7 mouse cellular contexts compared by ENCODE assay signal in genomic region chr12:28635058-28635534, GRCm38 (mm10). TPM values are rescaled to one million over a fixed set of nuclear protein-coding genes. Genes with fewer than 3 reads are reported as not detected.
A peak's percentile ranks its signal among the peaks of the same experiment; 100 is the strongest.
DNase-seq lines count a peak whose midpoint lies in the region; ATAC-seq and TF ChIP-seq lines count a peak whose summit lies in the region.

No protein-coding gene starts in this region.

- H3K36me3 ChIP-seq in spleen, adult 2 months (ENCODE audit: control insufficient read depth, insufficient read depth, low read length) = peaks cover 34% of the 10 kb centered on the region
- H3K36me3 ChIP-seq in forebrain, embryonic 10.5 days (replicated peaks) = peaks cover 47% of the 10 kb centered on the region
- H3K36me3 ChIP-seq in liver, embryonic 11.5 days (ENCODE audit: control insufficient read depth, insufficient read depth, low read length) = peaks cover 42% of the 10 kb centered on the region
- H3K36me3 ChIP-seq in stomach, postnatal 0 days (ENCODE audit: control insufficient read depth, insufficient read depth, low read length) = peaks cover 33% of the 10 kb centered on the region

- no peak for TF ChIP-seq EP300 in stomach, postnatal 0 days (optimal IDR thresholded peaks at IDR 0.05)

- no peak for TF ChIP-seq CTCF in spleen, adult 2 months (IDR thresholded peaks at IDR 0.05; ENCODE audit: extremely low read depth, insufficient read depth, insufficient read length, insufficient replicate concordance)
- no peak for TF ChIP-seq CTCF in stomach, postnatal 0 days (IDR thresholded peaks at IDR 0.05; ENCODE audit: low read depth)

- TF ChIP-seq POLR2A in spleen, adult 2 months (IDR thresholded peaks at IDR 0.05; ENCODE audit: low read depth, low read length) = no peak

- peak; percentile 19 for ATAC-seq in liver, embryonic 11.5 days (replicated peaks; ENCODE audit: low FRiP score)
- ATAC-seq in stomach, postnatal 0 days (ENCODE audit: low FRiP score, low TSS enrichment) = peak; percentile 0; the same call in 1 of the 2 replicates

- peaks cover 7% of the 10 kb centered on the region; the same call in 1 of the 2 replicates for H3K4me1 ChIP-seq in spleen, adult 2 months (ENCODE audit: control insufficient read depth, insufficient read depth, insufficient read length)
- H3K4me1 ChIP-seq in forebrain, embryonic 10.5 days = peaks cover 22% of the 10 kb centered on the region
- H3K4me1 ChIP-seq in liver, embryonic 11.5 days (replicated peaks; ENCODE audit: control insufficient read depth, insufficient read depth, low read length) = peaks cover 23% of the 10 kb centered on the region
- H3K4me1 ChIP-seq in stomach, postnatal 0 days (replicated peaks; ENCODE audit: control insufficient read depth, insufficient read depth) = peaks cover 5% of the 10 kb centered on the region; the same call in 1 of the 2 replicates

- DNase-seq in spleen, adult 2 months (ENCODE audit: low read depth in 1 of 2, low spot score in 2 of 2) = no peak
- DNase-seq in spleen, adult 12 weeks (ENCODE audit: low spot score) = no peak
- no peak for DNase-seq in forebrain, embryonic 10.5 days (ENCODE audit: extremely low spot score, low spot score)
- DNase-seq in liver, embryonic 11.5 days (ENCODE audit: low spot score) = no peak
- DNase-seq in stomach, postnatal 0 days (ENCODE audit: low spot score) = no peak
- no peak for DNase-seq in MN1 (ENCODE audit: low spot score)
- DNase-seq in cerebellum, adult 8-10 months = no peak

- H3K27me3 ChIP-seq in spleen, adult 2 months (ENCODE audit: control insufficient read depth, insufficient read depth, low read length) = no peaks in the 10 kb centered on the region
- no peaks in the 10 kb centered on the region for H3K27me3 ChIP-seq in forebrain, embryonic 10.5 days (ENCODE audit: poor library complexity, severe bottlenecking)
- H3K27me3 ChIP-seq in liver, embryonic 11.5 days (replicated peaks; ENCODE audit: control insufficient read depth, insufficient read depth, low read length) = no peaks in the 10 kb centered on the region
- H3K27me3 ChIP-seq in stomach, postnatal 0 days (ENCODE audit: control insufficient read depth, insufficient read depth, low read length) = no peaks in the 10 kb centered on the region

- peak overlapping the region; percentile 68 for H3K27ac ChIP-seq in spleen, adult 2 months (ENCODE audit: insufficient read depth, low read length)
- H3K27ac ChIP-seq in forebrain, embryonic 10.5 days = peak overlapping the region; percentile 99
- peak overlapping the region; percentile 67 for H3K27ac ChIP-seq in liver, embryonic 11.5 days (ENCODE audit: low read depth, low read length)
- peak overlapping the region; percentile 93 for H3K27ac ChIP-seq in stomach, postnatal 0 days (replicated peaks)

- peak overlapping the region; percentile 99 for H3K9ac ChIP-seq in liver, embryonic 11.5 days (ENCODE audit: low read depth, low read length)
- peak overlapping the region; percentile 97 for H3K9ac ChIP-seq in stomach, postnatal 0 days (ENCODE audit: low read length)

- 1% methylated on average over 23 of the region's 23 CpGs for WGBS in spleen, adult 2 months
- WGBS in forebrain, embryonic 10.5 days = 2% methylated on average over 23 of the region's 23 CpGs
- WGBS in liver, embryonic 11.5 days = 2% methylated on average over 23 of the region's 23 CpGs
- WGBS in stomach, postnatal 0 days = 1% methylated on average over 23 of the region's 23 CpGs

- H3K4me2 ChIP-seq in liver, embryonic 11.5 days = peak overlapping the region; percentile 83
- peak overlapping the region; percentile 66 for H3K4me2 ChIP-seq in stomach, postnatal 0 days (replicated peaks; ENCODE audit: low read depth)

- H3K4me3 ChIP-seq in spleen, adult 2 months (ENCODE audit: extremely low read depth, insufficient read depth, insufficient read length) = peak overlapping the region; percentile 80
- peak overlapping the region; percentile 92 for H3K4me3 ChIP-seq in forebrain, embryonic 10.5 days
- H3K4me3 ChIP-seq in liver, embryonic 11.5 days (ENCODE audit: low read depth, low read length) = peak overlapping the region; percentile 95
- peak overlapping the region; percentile 86 for H3K4me3 ChIP-seq in stomach, postnatal 0 days (ENCODE audit: low read depth, low read length)

- no peaks in the 10 kb centered on the region for H3K9me3 ChIP-seq in forebrain, embryonic 10.5 days
- H3K9me3 ChIP-seq in liver, embryonic 11.5 days (ENCODE audit: control insufficient read depth, low read length) = no peaks in the 10 kb centered on the region
- H3K9me3 ChIP-seq in stomach, postnatal 0 days (ENCODE audit: control insufficient read depth, low read length) = no peaks in the 10 kb centered on the region

RNA-seq across cellular contexts. Expression of gene Rps7, which starts 0.7 kb away (rescaled TPM):
- 225 and 315 TPM in 2 replicates for polyA plus RNA-seq in spleen, adult 2 months (2012; rRNA removed)
- 656 and 679 TPM in 2 replicates for polyA plus RNA-seq in forebrain, embryonic 10.5 days (2016; fragmentation: Nextera tagmentation; extraction: Ambion mirVana)
- polyA plus RNA-seq in liver, embryonic 11.5 days (2014; fragmentation: Nextera tagmentation; extraction: Ambion mirVana) = 1,023 and 1,028 TPM in 2 replicates
- 726 and 771 TPM in 2 replicates for polyA plus RNA-seq in stomach, postnatal 0 days (2015; fragmentation: Nextera tagmentation; extraction: Ambion mirVana)

RNA-seq across cellular contexts. Expression of gene Colec11, which starts 11.9 kb away (rescaled TPM):
- 0.18 and 0.46 TPM in 2 replicates for polyA plus RNA-seq in spleen, adult 2 months (2012; rRNA removed)
- 0.10 and 0.23 TPM in 2 replicates for polyA plus RNA-seq in forebrain, embryonic 10.5 days (2016; fragmentation: Nextera tagmentation; extraction: Ambion mirVana)
- polyA plus RNA-seq in liver, embryonic 11.5 days (2014; fragmentation: Nextera tagmentation; extraction: Ambion mirVana) = 24.2 and 24.3 TPM in 2 replicates
- 0.57 and 0.85 TPM in 2 replicates for polyA plus RNA-seq in stomach, postnatal 0 days (2015; fragmentation: Nextera tagmentation; extraction: Ambion mirVana)

RNA-seq across cellular contexts. Expression of gene Rnaseh1, which starts 14.3 kb away (rescaled TPM):
- 10.2 and 10.3 TPM in 2 replicates for polyA plus RNA-seq in spleen, adult 2 months (2012; rRNA removed)
- polyA plus RNA-seq in forebrain, embryonic 10.5 days (2016; fragmentation: Nextera tagmentation; extraction: Ambion mirVana) = 33.6 and 37.1 TPM in 2 replicates
- polyA plus RNA-seq in liver, embryonic 11.5 days (2014; fragmentation: Nextera tagmentation; extraction: Ambion mirVana) = 28.7 and 30.8 TPM in 2 replicates
- 17.2 and 18.1 TPM in 2 replicates for polyA plus RNA-seq in stomach, postnatal 0 days (2015; fragmentation: Nextera tagmentation; extraction: Ambion mirVana)

RNA-seq across cellular contexts. Expression of gene Adi1, which starts 39.9 kb away (rescaled TPM):
- 6.3 and 7.6 TPM in 2 replicates for polyA plus RNA-seq in spleen, adult 2 months (2012; rRNA removed)
- polyA plus RNA-seq in forebrain, embryonic 10.5 days (2016; fragmentation: Nextera tagmentation; extraction: Ambion mirVana) = 53.4 and 59.2 TPM in 2 replicates
- polyA plus RNA-seq in liver, embryonic 11.5 days (2014; fragmentation: Nextera tagmentation; extraction: Ambion mirVana) = 80.0 and 91.4 TPM in 2 replicates
- polyA plus RNA-seq in stomach, postnatal 0 days (2015; fragmentation: Nextera tagmentation; extraction: Ambion mirVana) = 50.9 and 55.2 TPM in 2 replicates

RNA-seq across cellular contexts. Expression of gene Allc, which starts 52.8 kb away (rescaled TPM):
- polyA plus RNA-seq in spleen, adult 2 months (2012; rRNA removed) = not detected in 2 replicates
- polyA plus RNA-seq in forebrain, embryonic 10.5 days (2016; fragmentation: Nextera tagmentation; extraction: Ambion mirVana) = not detected in 2 replicates
- 0.13 TPM in 1 of 2 replicates, not detected in the other for polyA plus RNA-seq in liver, embryonic 11.5 days (2014; fragmentation: Nextera tagmentation; extraction: Ambion mirVana)
- polyA plus RNA-seq in stomach, postnatal 0 days (2015; fragmentation: Nextera tagmentation; extraction: Ambion mirVana) = not detected in 2 replicates

Comparison
In these comparisons a context has a peak if more than half of its experiments do, and no peak if none do; other contexts are left out.
1. RNA of gene Colec11, which starts 11.9 kb away (polyA plus RNA-seq): 24.2 to 24.3 TPM in liver, embryonic 11.5 days; 0.57 to 0.85 TPM in stomach, postnatal 0 days, 0.18 to 0.46 TPM in spleen, adult 2 months and 0.10 to 0.23 TPM in forebrain, embryonic 10.5 days; every median in the first group is over 10 times any median in the second.
2. Peak in every context shown above with its lines, with median percentiles within 50 percentile points of each other: H3K27ac ChIP-seq and H3K4me3 ChIP-seq.